32 mouse cellular contexts compared by ENCODE assay signal in genomic region chr4:153093129-153093528, GRCm38 (mm10).
"Had no signal": no experiment of that assay in that cellular context is flagged by ENCODE, and none has a peak within 500 bp of the region (broad histone marks: within the 10 kb centered on the region; RNA-seq: fewer than 3 reads in every experiment).

No protein-coding gene starts in this region.

- H3K36me3 ChIP-seq: heart, embryonic 10.5 days; heart, embryonic 12.5 days; heart, embryonic 13.5 days; heart, embryonic 15.5 days; hindbrain, embryonic 10.5 days; hindbrain, embryonic 12.5 days; hindbrain, embryonic 13.5 days; hindbrain, embryonic 15.5 days; intestine, embryonic 15.5 days had no signal

- H3K4me3 ChIP-seq: heart, adult 2 months; heart, embryonic 10.5 days; heart, embryonic 12.5 days; heart, embryonic 13.5 days; heart, embryonic 15.5 days; hindbrain, embryonic 10.5 days; hindbrain, embryonic 12.5 days; hindbrain, embryonic 13.5 days; hindbrain, embryonic 15.5 days; intestine, embryonic 15.5 days; layer of hippocampus, adult 2 months; left cerebral cortex, adult 2 months had no signal

- H3K9ac ChIP-seq: heart, embryonic 12.5 days; heart, embryonic 13.5 days; heart, embryonic 15.5 days; hindbrain, embryonic 12.5 days; hindbrain, embryonic 13.5 days; hindbrain, embryonic 14.5 days; hindbrain, embryonic 15.5 days; intestine, embryonic 15.5 days had no signal

- H3K9me3 ChIP-seq: heart, embryonic 10.5 days; heart, embryonic 13.5 days; heart, embryonic 15.5 days; hindbrain, embryonic 12.5 days; hindbrain, embryonic 13.5 days; hindbrain, embryonic 15.5 days; intestine, embryonic 15.5 days had no signal

- H3K27ac ChIP-seq: heart, adult 2 months; heart, embryonic 10.5 days; heart, embryonic 13.5 days; heart, embryonic 15.5 days; hindbrain, embryonic 10.5 days; hindbrain, embryonic 12.5 days; hindbrain, embryonic 13.5 days; hindbrain, embryonic 14.5 days; hindbrain, embryonic 15.5 days; hindbrain, postnatal 0 days; intestine, embryonic 15.5 days; layer of hippocampus, adult 2 months; left cerebral cortex, adult 2 months had no signal

- DNase-seq: heart, adult 18-20 months; heart, adult 2 months; heart, postnatal 10 days; heart, postnatal 14 days; heart, postnatal 36 days; heart, postnatal 4 days; kidney, adult 18-20 months; kidney, adult 2 months; kidney, adult 9 months; kidney, postnatal 10 days; kidney, postnatal 25 days; kidney, postnatal 36 days; layer of hippocampus, adult 9-11 months; layer of hippocampus, postnatal 36 days had no signal

- ATAC-seq: hindbrain, embryonic 16.5 days; hindbrain, postnatal 0 days; inflammation-experienced regulatory T-cells, adult 6 months; intestine, embryonic 15.5 days; intestine, embryonic 16.5 days; intestine, postnatal 0 days had no signal

- H3K27me3 ChIP-seq: heart, embryonic 12.5 days; heart, embryonic 13.5 days; heart, embryonic 15.5 days; hindbrain, embryonic 12.5 days; hindbrain, embryonic 13.5 days; hindbrain, embryonic 15.5 days; intestine, embryonic 15.5 days had no signal

- H3K4me2 ChIP-seq: heart, embryonic 11.5 days; heart, embryonic 12.5 days; heart, embryonic 13.5 days; heart, embryonic 15.5 days; hindbrain, embryonic 12.5 days; hindbrain, embryonic 13.5 days; hindbrain, embryonic 14.5 days; hindbrain, embryonic 15.5 days; intestine, embryonic 15.5 days had no signal

- H3K4me1 ChIP-seq: heart, embryonic 12.5 days; heart, embryonic 13.5 days; heart, embryonic 15.5 days; hindbrain, embryonic 12.5 days; hindbrain, embryonic 15.5 days; intestine, embryonic 15.5 days had no signal
